In genomic region chr10:80664197-80665015, GRCm38 (mm10) we compare ENCODE assay signal across 8 mouse cellular contexts. TPM values are rescaled to one million over a fixed set of nuclear protein-coding genes. Genes with fewer than 3 reads are reported as not detected.
A peak's percentile ranks its signal among the peaks of the same experiment; 100 is the strongest.
DNase-seq lines count a peak whose midpoint lies in the region; ATAC-seq lines count a peak whose summit lies in the region.

No protein-coding gene starts in this region.

- H3K27ac ChIP-seq in forebrain, embryonic 15.5 days (replicated peaks), result peak overlapping the region; percentile 42; the same call in 1 of the 2 replicates
- H3K27ac ChIP-seq in hindbrain, embryonic 10.5 days, result peak overlapping the region; percentile 26
- peak overlapping the region; percentile 79 for H3K27ac ChIP-seq in limb, embryonic 13.5 days
- peak overlapping the region; percentile 13; the same call in 1 of the 2 replicates for H3K27ac ChIP-seq in midbrain, embryonic 14.5 days (replicated peaks; ENCODE audit: low read depth, low read length)

- DNase-seq in layer of hippocampus, postnatal 10 days (ENCODE audit: low spot score in 2 of 2), result peak; percentile 57 to 61
- no peak for DNase-seq in layer of hippocampus, adult 9-10 months (ENCODE audit: low spot score)
- peak; percentile 71 for DNase-seq in brain, adult 2 months (ENCODE audit: low read depth, low spot score)
- peak; percentile 40 for DNase-seq in hindbrain, embryonic 10.5 days (ENCODE audit: low spot score)
- no peak for DNase-seq in midbrain, embryonic 14.5 days
- peak; percentile 85 to 94 for DNase-seq in urinary bladder, adult 18-20 months (ENCODE audit: low spot score in 2 of 2)

- no peaks in the 10 kb centered on the region for H3K27me3 ChIP-seq in forebrain, embryonic 15.5 days
- no peaks in the 10 kb centered on the region for H3K27me3 ChIP-seq in hindbrain, embryonic 10.5 days (ENCODE audit: insufficient read depth, poor library complexity, severe bottlenecking)
- no peaks in the 10 kb centered on the region for H3K27me3 ChIP-seq in limb, embryonic 13.5 days
- no peaks in the 10 kb centered on the region for H3K27me3 ChIP-seq in midbrain, embryonic 14.5 days (ENCODE audit: control insufficient read depth, insufficient read depth, low read length)

- H3K9me3 ChIP-seq in forebrain, embryonic 15.5 days, result no peaks in the 10 kb centered on the region
- no peaks in the 10 kb centered on the region for H3K9me3 ChIP-seq in hindbrain, embryonic 10.5 days
- no peaks in the 10 kb centered on the region for H3K9me3 ChIP-seq in limb, embryonic 13.5 days
- no peaks in the 10 kb centered on the region for H3K9me3 ChIP-seq in midbrain, embryonic 14.5 days (ENCODE audit: control insufficient read depth, low read length)

- peaks cover 5% of the 10 kb centered on the region for H3K4me1 ChIP-seq in forebrain, embryonic 15.5 days
- peaks cover 49% of the 10 kb centered on the region for H3K4me1 ChIP-seq in hindbrain, embryonic 10.5 days (replicated peaks)
- peaks cover 33% of the 10 kb centered on the region for H3K4me1 ChIP-seq in limb, embryonic 13.5 days
- H3K4me1 ChIP-seq in midbrain, embryonic 14.5 days (ENCODE audit: control insufficient read depth, insufficient read depth, low read length), result no peaks in the 10 kb centered on the region

- 45% methylated on average over 16 of the region's 16 CpGs for WGBS in forebrain, embryonic 15.5 days
- 45% methylated on average over 16 of the region's 16 CpGs for WGBS in hindbrain, embryonic 10.5 days
- 27% methylated on average over 16 of the region's 16 CpGs for WGBS in limb, embryonic 13.5 days
- 50% methylated on average over 16 of the region's 16 CpGs for WGBS in midbrain, embryonic 14.5 days

- peaks cover 35% of the 10 kb centered on the region for H3K36me3 ChIP-seq in forebrain, embryonic 15.5 days
- H3K36me3 ChIP-seq in hindbrain, embryonic 10.5 days, result peaks cover 41% of the 10 kb centered on the region
- H3K36me3 ChIP-seq in limb, embryonic 13.5 days, result peaks cover 40% of the 10 kb centered on the region
- peaks cover 42% of the 10 kb centered on the region for H3K36me3 ChIP-seq in midbrain, embryonic 14.5 days (ENCODE audit: control insufficient read depth, insufficient read depth, low read length)

- no peak overlapping the region for H3K4me3 ChIP-seq in forebrain, embryonic 15.5 days
- peak overlapping the region; percentile 10 for H3K4me3 ChIP-seq in hindbrain, embryonic 10.5 days
- H3K4me3 ChIP-seq in limb, embryonic 13.5 days, result no peak overlapping the region
- H3K4me3 ChIP-seq in midbrain, embryonic 14.5 days (replicated peaks; ENCODE audit: low read depth, low read length), result no peak overlapping the region

- no peak overlapping the region for H3K4me2 ChIP-seq in forebrain, embryonic 15.5 days (replicated peaks)
- peak overlapping the region; percentile 46 for H3K4me2 ChIP-seq in limb, embryonic 13.5 days (replicated peaks)
- no peak overlapping the region for H3K4me2 ChIP-seq in midbrain, embryonic 14.5 days (ENCODE audit: low read length)

- no peak overlapping the region for H3K9ac ChIP-seq in forebrain, embryonic 15.5 days (replicated peaks)
- H3K9ac ChIP-seq in limb, embryonic 13.5 days, result peak overlapping the region; percentile 26; the same call in 1 of the 2 replicates
- no peak overlapping the region for H3K9ac ChIP-seq in midbrain, embryonic 14.5 days (replicated peaks; ENCODE audit: low read length)

- 0 out of 2 replicates have a peak, but pooled peaks have one; percentile 10 for ATAC-seq in forebrain, embryonic 15.5 days (replicated peaks)
- ATAC-seq in limb, embryonic 13.5 days (ENCODE audit: low FRiP score, low read depth), result peak; percentile 48; the same call in 1 of the 2 replicates
- no peak for ATAC-seq in midbrain, embryonic 14.5 days (ENCODE audit: low FRiP score, low TSS enrichment)

RNA-seq across cellular contexts. Expression of gene Btbd2, which starts 7.5 kb away (rescaled TPM):
- 10 to 100 TPM; 84.4 to 90.6 TPM for total RNA-seq in layer of hippocampus, postnatal 10 days (2021)
- polyA plus RNA-seq in forebrain, embryonic 15.5 days (2015; fragmentation: Nextera tagmentation; extraction: Ambion mirVana), result 83.4 and 87.5 TPM in 2 replicates
- polyA plus RNA-seq in hindbrain, embryonic 10.5 days (2016; fragmentation: Nextera tagmentation; extraction: Ambion mirVana), result 77.0 and 77.1 TPM in 2 replicates
- 77.8 and 83.5 TPM in 2 replicates for polyA plus RNA-seq in limb, embryonic 13.5 days (2015; fragmentation: Nextera tagmentation; extraction: Ambion mirVana)
- 80.1 and 88.8 TPM in 2 replicates for polyA plus RNA-seq in midbrain, embryonic 14.5 days (2014; fragmentation: Nextera tagmentation; extraction: Ambion mirVana)

RNA-seq across cellular contexts. Expression of gene Mknk2, which starts 13.5 kb away (rescaled TPM):
- total RNA-seq in layer of hippocampus, postnatal 10 days (2021), result 10 to 100 TPM; 48.5 to 53.2 TPM
- 60.9 and 64.8 TPM in 2 replicates for polyA plus RNA-seq in forebrain, embryonic 15.5 days (2015; fragmentation: Nextera tagmentation; extraction: Ambion mirVana)
- polyA plus RNA-seq in hindbrain, embryonic 10.5 days (2016; fragmentation: Nextera tagmentation; extraction: Ambion mirVana), result 93.2 and 97.8 TPM in 2 replicates
- polyA plus RNA-seq in limb, embryonic 13.5 days (2015; fragmentation: Nextera tagmentation; extraction: Ambion mirVana), result 86.1 and 87.8 TPM in 2 replicates
- 46.7 and 54.2 TPM in 2 replicates for polyA plus RNA-seq in midbrain, embryonic 14.5 days (2014; fragmentation: Nextera tagmentation; extraction: Ambion mirVana)

RNA-seq across cellular contexts. Expression of gene Mob3a, which starts 37.4 kb away (rescaled TPM):
- 10 to 100 TPM; 21.2 to 22.5 TPM for total RNA-seq in layer of hippocampus, postnatal 10 days (2021)
- 52.6 and 55.1 TPM in 2 replicates for polyA plus RNA-seq in forebrain, embryonic 15.5 days (2015; fragmentation: Nextera tagmentation; extraction: Ambion mirVana)
- polyA plus RNA-seq in hindbrain, embryonic 10.5 days (2016; fragmentation: Nextera tagmentation; extraction: Ambion mirVana), result 68.8 and 77.2 TPM in 2 replicates
- polyA plus RNA-seq in limb, embryonic 13.5 days (2015; fragmentation: Nextera tagmentation; extraction: Ambion mirVana), result 55.3 and 55.7 TPM in 2 replicates
- polyA plus RNA-seq in midbrain, embryonic 14.5 days (2014; fragmentation: Nextera tagmentation; extraction: Ambion mirVana), result 45.2 and 47.3 TPM in 2 replicates

RNA-seq across cellular contexts. Expression of gene Izumo4, which starts 37.6 kb away (rescaled TPM):
- 10 to 100 TPM; 51.0 to 69.9 TPM for total RNA-seq in layer of hippocampus, postnatal 10 days (2021)
- 33.4 and 35.2 TPM in 2 replicates for polyA plus RNA-seq in forebrain, embryonic 15.5 days (2015; fragmentation: Nextera tagmentation; extraction: Ambion mirVana)
- polyA plus RNA-seq in hindbrain, embryonic 10.5 days (2016; fragmentation: Nextera tagmentation; extraction: Ambion mirVana), result 13.7 and 18.7 TPM in 2 replicates
- 24.2 and 25.6 TPM in 2 replicates for polyA plus RNA-seq in limb, embryonic 13.5 days (2015; fragmentation: Nextera tagmentation; extraction: Ambion mirVana)
- 22.4 and 25.1 TPM in 2 replicates for polyA plus RNA-seq in midbrain, embryonic 14.5 days (2014; fragmentation: Nextera tagmentation; extraction: Ambion mirVana)

RNA-seq across cellular contexts. Expression of gene Csnk1g2, which starts 41.8 kb away (rescaled TPM):
- 100 to 1,000 TPM; 146 to 157 TPM for total RNA-seq in layer of hippocampus, postnatal 10 days (2021)
- polyA plus RNA-seq in forebrain, embryonic 15.5 days (2015; fragmentation: Nextera tagmentation; extraction: Ambion mirVana), result 117 and 126 TPM in 2 replicates
- 169 and 180 TPM in 2 replicates for polyA plus RNA-seq in hindbrain, embryonic 10.5 days (2016; fragmentation: Nextera tagmentation; extraction: Ambion mirVana)
- polyA plus RNA-seq in limb, embryonic 13.5 days (2015; fragmentation: Nextera tagmentation; extraction: Ambion mirVana), result 148 and 159 TPM in 2 replicates
- polyA plus RNA-seq in midbrain, embryonic 14.5 days (2014; fragmentation: Nextera tagmentation; extraction: Ambion mirVana), result 74.1 and 98.5 TPM in 2 replicates

Comparison
In these comparisons a context has a peak if more than half of its experiments do, and no peak if none do; other contexts are left out.
1. DNase-seq: peak in layer of hippocampus, postnatal 10 days (2 of 2), brain, adult 2 months (single experiment), hindbrain, embryonic 10.5 days (single experiment) and urinary bladder, adult 18-20 months (2 of 2); none in layer of hippocampus, adult 9-10 months (single experiment) and midbrain, embryonic 14.5 days (single experiment).
2. H3K27ac ChIP-seq: peak in every context shown above with its lines; median percentile 79 in limb, embryonic 13.5 days; 42 in forebrain, embryonic 15.5 days; 26 in hindbrain, embryonic 10.5 days; 13 in midbrain, embryonic 14.5 days.